Mouse (Mus musculus) cerebellum, adult (tissue): Measurements from ENCODE around the gene Atxn1.

ENCODE experiments used
- ATAC-seq: cut with Nextera tagmentation; 2 replicates; pipeline ENCODE4 v1.9.2; 2017; ENCODE audit warnings: mild to moderate bottlenecking, moderate library complexity, mixed read lengths; ENCODE audit not compliant: insufficient number of reproducible peaks, low FRiP score, low TSS enrichment

Atxn1 gene

DNA sequence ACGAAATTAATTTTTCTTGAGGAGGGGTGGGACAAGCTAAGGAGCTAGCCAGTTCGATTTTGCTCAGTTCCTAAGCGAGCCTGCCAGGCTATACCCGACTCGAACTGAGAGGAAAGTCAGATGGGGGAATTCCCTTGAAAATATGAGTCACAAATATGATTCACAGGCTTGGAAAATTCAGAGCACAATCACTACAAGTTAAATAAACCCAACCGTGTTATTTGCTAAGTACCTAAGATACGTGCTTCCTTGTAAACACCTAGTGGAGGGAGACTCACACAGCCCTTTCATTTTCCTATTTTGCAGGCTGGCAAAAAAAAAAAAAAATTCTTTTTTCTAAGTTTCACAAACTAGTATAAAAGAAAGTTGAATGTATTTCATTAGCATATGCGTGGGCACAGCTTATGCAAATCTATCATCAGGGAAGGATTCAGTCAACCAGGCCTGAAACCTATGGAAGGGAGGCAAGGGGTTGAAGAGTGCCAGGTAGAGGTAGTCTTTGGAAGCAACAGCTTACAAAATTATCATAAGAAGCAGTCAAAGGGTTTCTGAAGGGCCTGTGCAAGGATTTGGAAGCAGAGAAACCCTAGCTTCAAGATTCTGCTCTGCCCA, 127.1 kb downstream of the Atxn1 start:
- ATAC-seq = no peak

DNA sequence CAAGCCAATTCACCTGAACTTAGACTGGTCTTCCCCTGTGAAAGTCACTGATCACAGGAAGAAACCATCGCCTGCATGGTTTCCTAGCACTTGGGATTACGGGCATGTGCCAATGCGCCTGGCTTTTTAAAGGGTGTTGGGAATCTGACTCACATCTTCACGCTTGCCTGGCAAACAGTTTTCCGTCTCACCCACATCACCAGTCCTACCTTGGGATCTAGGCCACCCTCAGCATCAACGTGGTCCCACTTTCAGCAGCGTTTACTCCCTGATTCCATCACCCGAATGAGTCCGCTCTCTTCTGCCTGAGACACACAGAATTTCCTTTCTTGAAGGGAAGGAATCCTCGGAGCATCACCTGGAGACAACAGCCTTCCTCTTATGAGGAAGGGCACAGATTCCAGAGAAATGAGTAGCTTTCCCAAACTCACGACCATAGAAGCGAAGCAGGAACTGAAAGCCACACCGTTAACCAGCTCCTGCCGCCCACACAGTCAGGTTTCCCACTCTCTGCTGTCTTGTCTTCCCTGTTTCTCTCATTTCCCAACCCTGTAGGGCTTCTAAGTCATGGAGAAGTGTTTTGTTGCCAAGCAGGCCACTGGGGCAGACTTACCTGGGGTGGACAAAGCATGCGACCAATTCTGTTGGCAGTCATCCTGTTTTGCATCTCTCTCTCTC, 128.3 kb downstream of the Atxn1 start:
- ATAC-seq = no peak

DNA sequence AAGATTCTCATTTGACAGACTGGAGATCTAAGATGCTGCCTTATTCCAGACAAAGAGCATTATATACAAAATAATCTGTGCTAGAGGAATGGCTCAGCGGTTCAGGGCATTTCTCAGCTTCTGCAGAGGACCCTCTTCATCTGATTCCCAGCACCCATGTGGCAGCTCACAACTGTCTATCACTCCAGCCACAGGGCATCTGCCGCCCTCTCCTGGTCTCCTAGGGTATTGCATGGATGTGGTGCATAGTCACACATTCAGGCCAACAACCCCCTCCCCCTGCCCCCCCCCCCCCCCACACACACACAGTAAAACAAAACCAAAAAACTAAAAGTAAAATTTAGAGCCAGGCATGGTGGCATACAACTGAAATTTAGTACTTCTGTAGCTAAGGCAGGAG, 130.5 kb downstream of the Atxn1 start:
- ATAC-seq = no peak

DNA sequence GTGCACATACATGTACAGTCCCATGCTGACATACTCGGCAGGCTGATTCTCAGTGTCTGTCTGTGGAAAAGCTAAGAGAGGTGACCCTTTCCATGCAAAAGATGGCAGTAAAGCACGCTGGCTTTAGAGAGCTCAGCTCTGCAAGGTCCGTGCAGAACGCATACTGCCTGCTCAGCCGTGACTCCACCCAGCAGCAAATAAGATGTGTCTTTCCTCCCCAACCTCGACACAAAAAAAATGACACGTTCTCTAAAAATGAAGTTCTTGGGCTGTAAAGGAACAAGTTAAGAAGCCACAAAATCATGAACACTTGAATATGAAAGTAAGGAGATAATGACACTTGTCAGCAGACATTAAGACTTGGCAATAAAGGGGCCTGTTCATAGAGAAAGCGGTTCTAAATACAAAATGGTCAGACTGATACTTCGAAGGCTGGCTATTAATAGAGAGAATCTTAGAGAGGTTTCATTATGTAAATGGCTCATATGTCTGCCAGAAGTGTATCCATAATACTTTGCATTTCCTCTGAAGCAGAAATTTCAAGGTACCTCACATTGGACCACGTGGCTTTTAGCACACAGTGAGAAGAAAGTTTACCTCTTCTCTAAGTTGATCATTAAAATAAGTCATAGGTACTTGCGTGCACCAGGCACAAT, 132.0 kb downstream of the Atxn1 start:
- no peak for ATAC-seq

DNA sequence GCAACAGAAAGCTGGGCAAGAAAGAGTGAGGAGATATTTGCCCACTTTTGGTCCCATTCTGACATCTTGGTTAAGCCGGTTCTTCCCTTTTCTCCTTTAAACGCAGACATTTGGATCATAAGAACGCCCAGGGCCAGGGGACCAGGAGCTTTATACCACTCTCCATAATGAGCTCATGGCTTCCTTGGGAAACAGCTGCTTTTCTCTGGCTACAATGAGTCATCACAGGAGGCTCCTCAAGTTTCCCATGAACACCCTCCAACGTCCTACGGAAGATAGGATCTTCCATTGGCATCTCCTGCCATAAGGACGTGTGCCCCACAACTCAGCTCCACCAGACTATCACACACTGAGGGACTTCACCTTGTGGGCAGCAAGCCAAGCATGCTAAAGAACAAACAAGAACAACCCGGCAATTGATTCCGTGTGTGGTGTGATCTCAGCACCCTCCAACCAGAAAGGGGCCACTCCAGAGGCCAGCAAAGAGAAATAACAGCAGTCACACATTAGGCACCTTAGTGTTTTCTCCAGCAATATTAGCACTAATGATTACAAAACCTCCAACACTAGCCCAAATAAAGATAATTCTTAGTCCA, 135.4 kb downstream of the Atxn1 start:
- ATAC-seq = no peak

DNA sequence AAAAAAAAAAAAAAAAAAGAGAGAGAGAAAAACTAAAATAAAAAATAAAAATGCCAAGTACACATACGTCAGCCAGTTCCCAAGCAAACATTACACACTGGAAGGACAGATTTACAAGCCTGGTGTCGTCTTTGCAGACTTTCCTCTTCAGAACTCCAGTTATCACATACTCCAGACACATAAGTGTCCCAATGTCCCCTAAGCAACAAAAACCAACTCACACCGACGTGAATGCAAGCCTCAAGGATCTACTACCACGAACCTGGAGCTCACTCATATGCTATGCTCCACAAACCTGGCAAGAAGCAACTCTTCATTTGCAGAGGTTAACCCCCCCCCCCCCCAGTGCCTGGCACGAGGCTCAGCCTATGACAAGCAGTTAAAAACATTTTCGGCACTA, 136.8 kb downstream of the Atxn1 start:
- ATAC-seq = no peak

DNA sequence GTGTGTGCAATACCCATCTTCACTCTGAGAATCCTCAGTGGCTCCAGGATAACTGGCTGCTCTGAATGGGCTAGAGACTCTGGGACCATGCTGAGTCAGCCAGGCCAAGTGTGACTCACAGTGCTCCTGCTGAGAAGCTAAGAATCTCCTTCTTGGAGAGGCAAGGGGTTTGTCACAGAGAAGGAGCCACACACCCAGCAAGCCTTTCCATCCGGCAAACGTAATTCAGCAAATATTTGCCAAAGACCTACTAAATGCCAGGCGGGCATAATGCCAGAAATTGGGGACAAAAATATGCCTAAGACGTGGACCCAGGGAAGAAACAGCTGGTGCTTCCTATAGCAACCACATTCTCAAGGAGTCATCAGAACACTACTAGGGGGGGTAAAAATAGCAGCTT, 137.2 kb downstream of the Atxn1 start:
- peak; percentile 81 for ATAC-seq

DNA sequence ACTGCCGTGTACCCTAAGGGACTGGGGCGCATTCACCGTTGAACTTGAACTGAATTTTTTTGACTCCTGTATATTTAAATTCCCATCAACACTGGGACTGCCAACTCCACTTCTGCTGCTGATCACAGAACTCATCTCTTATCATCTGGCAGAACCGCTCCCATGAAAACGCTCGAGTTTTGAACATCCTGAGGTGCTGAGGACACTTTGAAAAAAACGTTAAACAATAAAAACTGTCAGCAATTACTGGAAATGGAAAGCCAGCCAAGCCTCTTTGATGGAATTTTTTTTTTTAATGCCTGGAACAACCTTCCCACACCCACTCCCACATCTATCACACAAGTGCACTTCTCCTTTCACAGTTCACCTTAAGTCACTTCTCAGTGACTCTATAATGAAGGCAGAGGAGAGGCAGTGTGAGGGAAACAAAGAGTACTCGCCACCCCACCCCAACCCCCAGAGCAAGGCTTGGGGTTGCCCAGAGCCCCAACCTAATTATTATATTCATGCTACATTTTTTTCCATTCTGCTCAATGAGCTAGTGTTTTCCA, 137.7 kb downstream of the Atxn1 start:
- ATAC-seq = no peak

DNA sequence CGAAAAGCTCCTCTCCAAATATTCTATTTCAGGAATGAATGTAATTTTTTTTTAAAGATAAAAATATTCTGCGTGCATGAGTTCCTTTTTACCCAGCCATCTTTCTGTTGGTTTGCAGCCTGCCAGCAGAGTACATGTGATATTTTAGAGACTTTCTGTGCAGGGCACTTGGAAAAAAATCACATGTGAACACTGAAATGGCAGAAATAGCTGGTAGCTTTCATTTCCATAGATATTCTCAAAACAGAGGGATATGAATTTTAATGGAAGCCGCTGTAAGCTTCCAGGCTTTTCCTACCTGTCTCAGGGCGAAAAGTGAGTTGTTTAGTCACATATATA, 142.3 kb downstream of the Atxn1 start:
- ATAC-seq = no peak

DNA sequence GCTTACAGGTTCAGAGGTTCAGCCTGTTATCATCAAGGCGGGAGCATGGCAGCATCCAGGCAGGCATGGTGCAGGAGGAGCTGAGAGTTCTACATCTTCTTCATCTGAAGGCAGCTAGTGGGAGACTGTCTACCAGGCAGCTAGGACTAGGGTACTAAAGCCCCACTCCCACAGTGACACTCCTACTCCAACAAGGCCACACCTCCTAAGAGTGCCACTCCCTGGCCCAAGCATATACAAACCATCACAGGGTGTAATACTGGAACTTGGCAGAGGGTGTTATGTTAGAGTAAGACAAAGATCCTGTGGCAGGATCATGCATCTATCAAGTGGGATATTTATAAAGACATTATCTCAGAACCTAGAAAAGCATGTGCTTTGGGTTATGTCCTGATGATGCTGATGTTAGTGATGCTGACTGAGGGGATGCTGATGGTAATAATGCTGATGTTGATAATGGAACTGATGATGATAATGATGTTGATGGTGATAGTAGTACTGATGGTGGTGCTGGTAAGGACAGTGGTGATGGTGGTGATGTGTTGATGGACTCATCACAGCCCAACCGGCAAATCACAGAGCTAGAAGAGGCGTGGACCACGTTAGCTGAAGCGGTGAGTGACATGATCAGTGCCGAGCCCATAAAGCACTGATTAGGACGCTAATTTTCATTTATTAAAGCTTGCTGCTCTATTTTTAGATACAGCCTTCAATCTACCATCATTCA, 142.9 kb downstream of the Atxn1 start:
- no peak for ATAC-seq

DNA sequence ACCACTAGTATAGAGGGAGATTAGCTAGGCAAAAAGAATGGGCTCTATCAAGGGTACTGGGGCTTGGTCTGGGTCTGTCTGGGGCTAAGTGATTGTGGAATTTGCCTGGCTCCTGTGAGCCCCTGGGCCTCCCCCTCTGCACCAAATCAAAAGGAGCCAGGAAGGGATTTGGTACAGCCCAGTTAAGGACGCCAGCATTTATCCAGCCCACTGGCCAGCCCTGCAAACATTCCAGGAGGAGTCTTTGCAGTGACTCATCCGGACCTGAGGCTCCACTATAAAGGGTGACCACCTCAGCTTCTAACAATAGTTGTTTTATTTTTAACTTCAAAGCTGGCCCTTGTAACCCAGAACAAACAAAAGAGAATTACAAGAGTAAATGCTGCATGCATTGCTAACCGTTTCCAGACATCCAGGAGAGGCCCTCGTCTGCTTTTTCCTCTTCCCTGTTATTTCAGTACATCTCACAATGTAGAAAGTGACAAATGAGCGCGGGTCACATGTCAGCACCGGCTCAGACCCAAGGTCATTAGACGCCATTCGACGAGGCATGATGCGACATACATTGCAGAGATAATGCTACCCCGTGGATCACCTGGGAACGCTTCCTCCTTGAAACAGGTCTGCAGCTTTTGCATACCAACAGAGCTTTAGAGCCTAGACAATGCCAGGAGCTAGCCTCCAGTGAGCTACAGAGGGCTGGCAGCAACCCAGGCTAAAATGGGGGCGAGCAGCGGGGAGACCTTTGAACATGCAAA, 144.2 kb downstream of the Atxn1 start:
- ATAC-seq = no peak

DNA sequence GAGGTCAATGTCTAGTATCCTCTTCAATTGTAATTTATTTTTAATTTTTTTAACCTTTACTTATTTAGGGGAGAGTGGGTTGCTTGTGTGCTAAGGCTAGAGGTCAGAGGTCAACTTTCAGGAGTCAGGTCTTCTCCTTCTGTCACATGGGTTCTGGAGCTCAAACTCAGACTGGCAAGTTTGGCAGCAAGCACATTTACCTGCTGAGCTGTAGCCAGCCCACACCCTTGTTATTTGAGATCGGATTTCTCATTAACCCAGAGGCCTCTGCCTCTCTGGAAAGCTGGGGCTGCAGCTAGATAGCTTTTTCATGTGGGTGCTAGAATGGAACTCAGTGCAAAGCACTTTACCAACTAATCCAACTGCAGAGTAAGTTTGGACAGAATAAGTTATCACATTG, 148.1 kb downstream of the Atxn1 start:
- no peak for ATAC-seq

DNA sequence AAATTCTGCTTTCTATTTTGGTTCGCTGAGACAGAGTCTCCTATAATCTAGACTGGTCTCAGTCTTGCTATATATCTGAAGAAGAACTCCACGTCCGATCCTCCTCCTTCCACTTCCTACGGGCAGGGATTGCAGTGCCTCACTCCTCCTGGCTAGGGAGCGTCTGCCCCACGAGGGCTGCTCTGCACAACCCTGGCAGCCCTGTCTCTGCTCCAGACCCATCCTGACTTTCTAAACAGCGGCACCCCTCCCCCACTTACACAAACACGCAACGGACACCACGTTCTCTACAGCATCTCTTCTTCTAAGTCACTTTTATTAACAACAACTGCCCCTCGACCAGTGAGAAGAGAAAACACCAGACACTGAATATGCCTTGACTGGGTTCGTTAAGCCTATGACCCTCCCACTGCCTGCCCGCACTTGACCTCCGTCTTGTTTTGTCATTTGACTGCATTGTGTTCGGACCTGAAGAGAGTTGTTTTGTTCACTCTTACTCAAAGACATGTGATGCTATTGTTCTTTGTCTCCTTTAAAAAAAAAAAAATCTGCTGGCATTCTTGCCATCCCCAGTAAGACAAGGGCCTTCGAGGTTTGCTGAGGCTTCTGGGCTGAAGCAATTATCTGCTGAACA, 154.9 kb downstream of the Atxn1 start:
- no peak for ATAC-seq

DNA sequence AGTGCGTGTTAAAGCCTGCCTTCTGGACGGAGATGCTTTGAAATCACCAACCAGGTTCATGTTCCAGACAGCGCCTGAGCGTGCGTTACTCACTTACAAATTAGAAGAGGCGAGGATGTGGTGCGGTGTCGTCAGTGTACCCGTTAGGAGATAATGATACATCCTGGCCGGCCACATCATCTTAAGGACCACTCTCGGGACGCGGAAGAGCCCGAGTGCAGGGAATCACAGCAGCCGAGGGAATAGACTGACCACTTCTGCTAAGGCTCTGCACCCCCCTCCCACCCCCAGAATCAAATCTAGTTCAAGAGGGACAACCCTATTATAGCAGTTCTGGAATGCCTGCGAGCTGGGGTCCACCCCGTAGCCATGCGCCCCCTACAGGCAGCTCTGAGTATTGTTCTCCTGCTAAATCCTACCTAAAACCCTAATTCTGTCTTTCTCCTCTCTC, 157.2 kb downstream of the Atxn1 start:
- ATAC-seq = peak; percentile 32; the same call in 1 of the 2 replicates

DNA sequence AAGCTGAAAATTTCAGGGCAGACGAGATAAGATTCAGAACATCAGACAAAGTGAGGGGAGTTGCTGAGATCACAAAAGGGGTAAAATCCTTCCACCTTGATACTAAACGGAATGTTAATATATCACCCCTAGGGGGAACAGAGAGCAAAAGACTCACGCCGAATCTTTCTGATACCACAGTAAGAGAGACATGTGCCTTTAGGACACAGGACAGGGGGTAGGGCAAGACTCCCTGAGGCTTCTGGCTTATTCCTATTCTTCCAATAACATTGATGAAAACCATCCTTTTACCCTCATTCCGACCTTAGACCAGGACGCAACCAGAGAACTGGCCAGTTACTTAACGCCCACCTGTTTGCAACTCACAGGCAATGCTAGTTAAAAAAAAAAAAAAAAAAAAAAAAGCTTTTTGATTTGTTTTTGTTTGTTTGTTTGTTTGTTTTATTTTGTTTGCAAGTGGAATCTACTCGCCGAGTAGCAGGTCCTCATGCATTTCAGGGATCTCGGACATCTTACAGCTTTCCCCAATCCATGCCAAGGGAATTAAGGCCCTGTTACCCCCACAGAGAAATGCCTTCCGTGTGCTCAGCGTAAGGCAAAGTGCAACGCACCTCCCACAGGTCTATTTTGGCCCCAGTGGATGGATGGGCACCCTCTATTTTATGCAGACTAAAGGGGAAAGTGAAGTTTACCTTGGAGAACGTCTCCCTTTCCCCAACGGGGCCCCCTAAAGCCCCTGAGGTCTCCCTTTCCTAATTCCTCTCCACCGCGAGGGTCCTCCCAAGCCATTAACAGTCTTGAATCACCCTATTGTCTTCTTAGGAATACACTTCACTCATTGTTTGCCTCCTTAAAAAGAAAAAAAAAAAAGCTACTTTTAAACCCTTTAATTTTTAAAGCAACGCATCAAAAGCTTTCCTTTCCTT, 157.9 kb downstream of the Atxn1 start:
- no peak for ATAC-seq

DNA sequence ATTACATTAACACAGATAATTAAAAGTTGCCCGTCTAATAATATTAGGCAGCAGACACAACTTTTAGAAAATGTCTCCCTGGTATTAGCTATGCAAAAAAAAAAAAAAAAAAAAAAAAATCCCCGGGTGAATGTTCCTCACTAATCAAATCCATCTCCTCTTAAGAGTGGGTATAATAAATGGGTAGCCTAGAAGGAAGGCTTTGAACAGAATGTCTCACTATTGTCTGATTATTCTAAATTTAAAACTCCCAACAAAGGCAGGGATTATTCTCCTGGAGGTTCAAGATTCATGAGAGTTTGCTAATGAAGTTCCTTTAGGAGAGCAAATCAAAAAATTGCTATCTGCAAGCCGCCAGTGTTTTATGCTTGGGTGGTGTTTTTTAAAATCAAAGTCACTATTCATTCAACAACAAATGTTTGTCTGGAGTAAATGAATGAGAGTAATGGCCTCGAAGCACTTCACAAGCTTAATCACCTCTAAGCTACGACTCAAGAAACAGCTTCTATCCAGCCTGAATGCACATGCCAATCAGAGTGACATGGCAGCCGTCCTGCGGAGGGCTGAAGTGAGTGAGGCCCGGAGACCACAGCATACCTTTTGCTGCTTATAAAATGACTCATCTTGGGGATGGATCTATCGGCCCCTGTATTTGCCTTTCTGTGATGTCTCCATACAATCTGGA, 158.8 kb downstream of the Atxn1 start:
- ATAC-seq = no peak

DNA sequence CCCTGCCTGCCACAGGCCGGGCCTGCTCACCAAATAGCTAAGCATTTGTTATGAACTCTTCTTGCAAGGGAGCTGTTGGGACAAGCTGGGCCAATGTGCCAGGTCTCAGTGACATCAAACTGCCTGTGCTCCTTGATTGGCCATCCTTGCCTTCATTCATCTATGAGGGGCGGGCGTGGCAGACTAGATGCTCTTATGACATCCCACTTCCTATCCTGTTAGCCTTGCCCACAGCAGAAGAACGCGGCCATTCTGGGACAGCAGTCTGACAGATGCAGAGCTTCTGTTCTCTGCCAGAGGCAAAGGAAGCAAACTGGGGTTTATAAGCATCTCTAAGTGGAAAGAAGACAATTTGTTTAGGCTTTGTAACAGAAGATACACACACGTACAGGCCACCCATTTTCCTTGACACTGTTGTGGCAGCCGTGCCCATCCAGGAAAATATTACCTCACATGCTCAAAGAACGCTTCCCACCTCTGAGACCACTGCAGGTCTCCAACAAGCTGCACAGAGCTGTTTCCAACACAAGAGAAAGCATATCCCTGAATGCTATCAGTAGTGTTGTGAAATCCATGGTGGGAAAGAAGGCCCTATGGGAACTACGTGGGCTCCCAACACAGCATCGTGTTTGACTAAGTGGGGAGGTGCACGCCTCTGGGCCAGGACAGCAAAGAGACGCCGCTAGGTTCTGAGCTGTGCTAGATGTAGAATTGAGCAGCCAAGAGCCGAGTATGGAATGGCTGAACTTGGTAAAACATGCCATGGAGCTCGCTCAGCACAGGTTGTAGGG, 162.0 kb downstream of the Atxn1 start:
- ATAC-seq = 0 out of 2 replicates have a peak, but pooled peaks have one; percentile 20
